Mouse (Mus musculus): ENCODE data around the gene Ndufb2. TPM values are rescaled to one million over a fixed set of nuclear protein-coding genes. Genes with fewer than 3 reads are reported as not detected.

The Ndufb2 gene
- polyA plus RNA-seq, 1 experiment from 2014 or later, result 271 TPM

DNA sequence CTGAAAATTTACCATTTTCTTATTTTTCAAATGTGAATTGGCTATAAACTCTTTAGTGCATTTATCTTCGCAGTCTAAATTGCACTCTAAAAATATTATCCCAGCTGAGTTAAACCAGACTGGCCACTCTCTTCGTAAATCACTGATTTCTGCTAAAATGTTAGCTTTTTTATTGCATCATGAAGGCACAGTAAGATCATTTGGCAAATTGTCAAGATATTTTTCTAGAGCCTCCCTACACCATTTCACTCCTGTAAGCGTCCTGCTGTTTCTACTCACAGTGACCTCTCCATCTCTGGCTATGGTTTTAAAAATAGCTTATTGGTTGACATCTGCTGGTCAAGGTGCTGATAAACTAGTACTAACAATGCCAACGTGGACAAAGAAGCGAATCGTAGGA lies 13.7 kb downstream of the Ndufb2 start:
- H3K36me3 ChIP-seq (ENCODE audit: control insufficient read depth, insufficient read depth, low read length), result no peaks in the 10 kb centered on the region
- no peaks in the 10 kb centered on the region for H3K9me3 ChIP-seq (ENCODE audit: control insufficient read depth, low read length)
- H3K9ac ChIP-seq (ENCODE audit: low read length), result no peak overlapping the region
- DNase-seq (ENCODE audit: low spot score, missing footprints) (no peak), ATAC-seq (ENCODE audit: low FRiP score) (no peak)
- no peak overlapping the region for H3K4me3 ChIP-seq (ENCODE audit: low read depth, low read length)
- 91% methylated on average over 6 of the region's 6 CpGs for WGBS
- no peaks in the 10 kb centered on the region for H3K27me3 ChIP-seq (ENCODE audit: control insufficient read depth, insufficient read depth, low read length)
- no peak overlapping the region for H3K27ac ChIP-seq (ENCODE audit: low read depth, low read length)
- no peak overlapping the region for H3K4me2 ChIP-seq
- no peaks in the 10 kb centered on the region for H3K4me1 ChIP-seq (ENCODE audit: control insufficient read depth, insufficient read depth, low read length)

DNA sequence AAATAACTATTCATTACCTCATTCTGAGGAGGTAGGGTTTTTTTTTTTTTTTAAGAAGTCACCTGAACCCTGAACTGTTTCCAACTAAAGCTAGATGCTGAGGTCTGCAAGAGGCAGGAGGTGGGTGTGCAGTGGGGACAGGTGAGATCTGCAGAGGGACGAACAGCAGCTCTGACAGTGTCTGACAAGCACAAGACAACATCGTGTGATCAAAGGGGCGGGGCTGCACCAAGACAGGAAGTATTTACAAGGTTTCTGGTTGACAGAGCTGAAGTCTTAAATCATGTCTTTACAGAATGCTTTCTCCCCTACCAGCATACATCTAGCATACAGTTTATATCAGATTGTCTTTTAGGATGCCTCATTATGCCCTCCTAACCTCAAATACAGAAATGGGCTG lies 14.5 kb downstream of the Ndufb2 start:
- WGBS, result 77% methylated on average over 3 of the region's 3 CpGs

DNA sequence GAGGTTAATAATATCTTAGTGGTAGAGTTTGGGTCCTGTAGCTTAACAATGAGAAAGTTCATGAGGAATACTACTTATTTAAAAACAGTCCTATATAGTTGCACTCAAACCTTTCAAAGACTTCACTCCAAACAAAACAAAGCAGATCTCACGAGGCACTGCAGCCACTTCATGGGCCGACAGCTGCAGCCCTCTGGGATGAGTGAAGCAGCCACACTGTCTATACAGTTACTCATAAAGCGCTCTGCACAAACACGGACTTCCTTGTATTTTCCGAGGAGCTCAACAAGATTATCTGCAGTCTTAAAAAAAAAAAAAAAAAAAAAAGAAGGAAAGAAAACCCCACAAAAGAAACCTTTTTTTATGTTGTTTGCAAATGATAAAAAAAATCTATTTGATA lies 15.0 kb downstream of the Ndufb2 start:
- Histone ChIP-seq H3K36me3 (ENCODE audit: control insufficient read depth, insufficient read depth, low read length) (no peaks in the 10 kb centered on the region), H3K4me2 (no peak overlapping the region), H3K9me3 (ENCODE audit: control insufficient read depth, low read length) (no peaks in the 10 kb centered on the region), H3K27ac (ENCODE audit: low read depth, low read length) (no peak overlapping the region), H3K27me3 (ENCODE audit: control insufficient read depth, insufficient read depth, low read length) (no peaks in the 10 kb centered on the region), H3K4me1 (ENCODE audit: control insufficient read depth, insufficient read depth, low read length) (no peaks in the 10 kb centered on the region), H3K4me3 (ENCODE audit: low read depth, low read length) (no peak overlapping the region), H3K9ac (ENCODE audit: low read length) (no peak overlapping the region)
- ATAC-seq (ENCODE audit: low FRiP score) (no peak), DNase-seq (ENCODE audit: low spot score, missing footprints) (no peak)
- WGBS, result 79% methylated on average over 5 of the region's 5 CpGs

More for the DNA sequence above, 14.5 kb downstream of the Ndufb2 start:
- H3K9me3 ChIP-seq (ENCODE audit: control insufficient read depth, low read length), result no peaks in the 10 kb centered on the region
- no peak for ATAC-seq (ENCODE audit: low FRiP score)
- DNase-seq (ENCODE audit: low spot score, missing footprints), result no peak
- H3K27ac ChIP-seq (ENCODE audit: low read depth, low read length), result no peak overlapping the region
- no peaks in the 10 kb centered on the region for H3K27me3 ChIP-seq (ENCODE audit: control insufficient read depth, insufficient read depth, low read length)
- no peak overlapping the region for H3K4me2 ChIP-seq
- no peak overlapping the region for H3K9ac ChIP-seq (ENCODE audit: low read length)
- no peaks in the 10 kb centered on the region for H3K36me3 ChIP-seq (ENCODE audit: control insufficient read depth, insufficient read depth, low read length)
- no peaks in the 10 kb centered on the region for H3K4me1 ChIP-seq (ENCODE audit: control insufficient read depth, insufficient read depth, low read length)
- H3K4me3 ChIP-seq (ENCODE audit: low read depth, low read length), result no peak overlapping the region

DNA sequence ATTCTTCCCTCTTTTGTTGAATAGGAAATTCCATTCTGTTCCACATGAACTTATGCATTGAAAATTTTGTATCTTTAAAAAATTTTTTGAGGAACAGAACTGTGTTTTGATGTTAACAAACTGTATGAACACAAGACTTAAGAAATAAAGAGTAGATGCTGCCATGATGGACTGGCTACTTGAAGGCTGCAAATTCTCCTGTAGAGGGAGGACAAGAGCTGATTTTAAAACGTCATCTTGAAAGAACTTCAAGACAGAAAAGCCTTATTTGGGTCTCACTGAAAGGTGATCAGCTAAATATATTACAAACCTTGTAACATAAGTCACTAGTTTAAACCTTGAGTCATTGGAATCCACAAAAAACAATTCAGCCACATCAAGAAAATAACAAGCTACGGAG lies 17.8 kb downstream of the Ndufb2 start:
- Histone ChIP-seq H3K9ac (ENCODE audit: low read length) (no peak overlapping the region), H3K27me3 (ENCODE audit: control insufficient read depth, insufficient read depth, low read length) (no peaks in the 10 kb centered on the region), H3K36me3 (ENCODE audit: control insufficient read depth, insufficient read depth, low read length) (no peaks in the 10 kb centered on the region), H3K4me1 (ENCODE audit: control insufficient read depth, insufficient read depth, low read length) (no peaks in the 10 kb centered on the region), H3K9me3 (ENCODE audit: control insufficient read depth, low read length) (no peaks in the 10 kb centered on the region), H3K27ac (ENCODE audit: low read depth, low read length) (no peak overlapping the region), H3K4me3 (ENCODE audit: low read depth, low read length) (no peak overlapping the region), H3K4me2 (no peak overlapping the region)
- 73% methylated on average over 2 of the region's 2 CpGs for WGBS
- DNase-seq (ENCODE audit: low spot score, missing footprints), result no peak
- ATAC-seq (ENCODE audit: low FRiP score), result no peak

DNA sequence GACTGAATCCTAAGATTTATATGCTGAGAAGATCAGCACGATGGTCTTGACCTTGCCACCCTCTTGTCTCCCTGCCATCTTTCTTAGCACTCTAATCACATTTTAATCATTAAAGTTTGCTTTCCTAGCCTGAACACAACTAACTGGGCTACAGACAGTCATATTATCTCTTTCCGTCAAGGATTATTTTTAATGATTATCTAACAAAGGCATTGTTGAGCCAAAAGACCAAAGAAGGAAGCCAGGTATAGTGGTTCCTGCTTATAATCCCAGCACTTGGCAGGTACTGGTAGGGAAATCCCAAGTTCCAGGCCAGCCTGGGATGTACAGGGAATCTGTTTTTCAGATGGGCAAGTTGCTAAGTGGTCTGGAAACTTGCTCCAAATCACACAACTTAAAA lies 18.9 kb downstream of the Ndufb2 start:
- 90% methylated on average over 2 of the region's 2 CpGs for WGBS
- no peak for ATAC-seq (ENCODE audit: low FRiP score)
- H3K27me3 ChIP-seq (ENCODE audit: control insufficient read depth, insufficient read depth, low read length), result no peaks in the 10 kb centered on the region

More for the DNA sequence above, 18.9 kb downstream of the Ndufb2 start:
- Histone ChIP-seq H3K4me1 (ENCODE audit: control insufficient read depth, insufficient read depth, low read length) (no peaks in the 10 kb centered on the region), H3K27ac (ENCODE audit: low read depth, low read length) (no peak overlapping the region), H3K4me2 (no peak overlapping the region), H3K4me3 (ENCODE audit: low read depth, low read length) (no peak overlapping the region), H3K36me3 (ENCODE audit: control insufficient read depth, insufficient read depth, low read length) (no peaks in the 10 kb centered on the region), H3K9ac (ENCODE audit: low read length) (no peak overlapping the region), H3K9me3 (ENCODE audit: control insufficient read depth, low read length) (no peaks in the 10 kb centered on the region)
- DNase-seq (ENCODE audit: low spot score, missing footprints), result no peak

Other genes starting within 250 kb of the Ndufb2 start
- 43.6 and 50.7 TPM in 2 replicates for gene Slc37a3, start 214.9 kb upstream of the Ndufb2 start, polyA plus RNA-seq (2014; fragmentation: Nextera tagmentation; extraction: Ambion mirVana)
- 0.23 and 0.30 TPM in 2 replicates for gene Rab19, start 211.4 kb upstream of the Ndufb2 start, polyA plus RNA-seq (2014; fragmentation: Nextera tagmentation; extraction: Ambion mirVana)
- gene Mkrn1, start 172.1 kb upstream of the Ndufb2 start, polyA plus RNA-seq (2014; fragmentation: Nextera tagmentation; extraction: Ambion mirVana), result 128 and 131 TPM in 2 replicates
- 44.9 and 49.3 TPM in 2 replicates for gene Dennd2a, start 34.7 kb upstream of the Ndufb2 start, polyA plus RNA-seq (2014; fragmentation: Nextera tagmentation; extraction: Ambion mirVana)
- 25.5 and 28.4 TPM in 2 replicates for gene Adck2, start 18.7 kb upstream of the Ndufb2 start, polyA plus RNA-seq (2014; fragmentation: Nextera tagmentation; extraction: Ambion mirVana)
- gene Gm42420, start 6.8 kb upstream of the Ndufb2 start, polyA plus RNA-seq (2014; fragmentation: Nextera tagmentation; extraction: Ambion mirVana), result 0.51 and 1.1 TPM in 2 replicates
- 20.4 and 22.7 TPM in 2 replicates for gene Braf, start 132.9 kb downstream of the Ndufb2 start, polyA plus RNA-seq (2014; fragmentation: Nextera tagmentation; extraction: Ambion mirVana)
- 252 and 253 TPM in 2 replicates for gene Mrps33, start 218.4 kb downstream of the Ndufb2 start, polyA plus RNA-seq (2014; fragmentation: Nextera tagmentation; extraction: Ambion mirVana)

Measured in midbrain, embryonic 11.5 days (tissue).